In genomic region chr1:182817106-182817505, GRCm38 (mm10) we compare ENCODE assay signal across 28 mouse cellular contexts. TPM values are rescaled to one million over a fixed set of nuclear protein-coding genes. Genes with fewer than 3 reads are reported as not detected.
DNase-seq lines count a peak whose midpoint lies in the region; ATAC-seq and TF ChIP-seq lines count a peak whose summit lies in the region.
"Had no signal": no experiment of that assay in that cellular context is flagged by ENCODE, and none has a peak within 500 bp of the region (broad histone marks: within the 10 kb centered on the region; RNA-seq: fewer than 3 reads in every experiment).

No protein-coding gene starts in this region.

- DNase-seq in heart, embryonic 10.5 days (ENCODE audit: low spot score), result no peak
- no peak for DNase-seq in heart, postnatal 25 days (ENCODE audit: low spot score)
- DNase-seq in hindbrain, postnatal 0 days (ENCODE audit: low spot score), result no peak
- peak; percentile 82 for DNase-seq in midbrain, embryonic 11.5 days (ENCODE audit: low spot score, missing footprints)
- no peak for DNase-seq in midbrain, embryonic 14.5 days
- DNase-seq in midbrain, postnatal 0 days (ENCODE audit: low spot score), result no peak
- no peak for DNase-seq in spleen, postnatal 4 days (ENCODE audit: low spot score in 2 of 2)
- DNase-seq: adrenal gland, adult 8-10 months; cerebellum, adult 2 months; gastrocnemius, postnatal 10 days; kidney, adult 11 months; kidney, postnatal 14 days; left cerebral cortex, postnatal 4 days; lung, adult 2 months; lung, postnatal 10 days; right cerebral cortex, postnatal 25 days; spleen, adult 18-20 months; thymus, adult 18-20 months; thymus, postnatal 25 days had no signal

- peaks cover 50% of the 10 kb centered on the region for H3K4me1 ChIP-seq in heart, embryonic 10.5 days
- H3K4me1 ChIP-seq in hindbrain, embryonic 12.5 days, result peaks cover 31% of the 10 kb centered on the region
- 0 out of 2 replicates have a peak, but pooled peaks cover 4% of the 10 kb centered on the region for H3K4me1 ChIP-seq in hindbrain, postnatal 0 days (ENCODE audit: insufficient read depth, low read length)
- no peaks in the 10 kb centered on the region for H3K4me1 ChIP-seq in midbrain, embryonic 11.5 days (ENCODE audit: control insufficient read depth, insufficient read depth, low read length)
- H3K4me1 ChIP-seq in midbrain, embryonic 14.5 days (ENCODE audit: control insufficient read depth, insufficient read depth, low read length), result peaks cover 18% of the 10 kb centered on the region; the same call in 1 of the 2 replicates
- peaks cover 4% of the 10 kb centered on the region; the same call in 1 of the 2 replicates for H3K4me1 ChIP-seq in midbrain, postnatal 0 days (ENCODE audit: insufficient read depth, low read length)

- H3K9me3 ChIP-seq in heart, embryonic 10.5 days, result peaks cover 7% of the 10 kb centered on the region
- H3K9me3 ChIP-seq in hindbrain, embryonic 12.5 days (replicated peaks), result no peaks in the 10 kb centered on the region
- H3K9me3 ChIP-seq in hindbrain, postnatal 0 days (ENCODE audit: low read length), result no peaks in the 10 kb centered on the region
- H3K9me3 ChIP-seq in midbrain, embryonic 11.5 days (ENCODE audit: control insufficient read depth, low read length), result no peaks in the 10 kb centered on the region
- H3K9me3 ChIP-seq in midbrain, embryonic 14.5 days (ENCODE audit: control insufficient read depth, low read length), result no peaks in the 10 kb centered on the region
- H3K9me3 ChIP-seq in midbrain, postnatal 0 days (ENCODE audit: low read length), result no peaks in the 10 kb centered on the region
- H3K9me3 ChIP-seq: forebrain, embryonic 13.5 days had no signal

- no peak for ATAC-seq in hindbrain, embryonic 12.5 days (ENCODE audit: low FRiP score)
- no peak for ATAC-seq in hindbrain, postnatal 0 days
- no peak for ATAC-seq in midbrain, embryonic 11.5 days (ENCODE audit: low FRiP score)
- ATAC-seq in midbrain, embryonic 14.5 days (ENCODE audit: low FRiP score, low TSS enrichment), result no peak
- ATAC-seq in midbrain, postnatal 0 days (ENCODE audit: low FRiP score), result no peak
- ATAC-seq: forebrain, embryonic 13.5 days; inflammation-experienced regulatory T-cells, adult 6 months had no signal

- peak overlapping the region; percentile 29; the same call in 1 of the 2 replicates for H3K27ac ChIP-seq in heart, embryonic 10.5 days
- peak overlapping the region; percentile 57; the same call in 1 of the 2 replicates for H3K27ac ChIP-seq in hindbrain, embryonic 12.5 days
- no peak overlapping the region for H3K27ac ChIP-seq in hindbrain, postnatal 0 days
- no peak overlapping the region for H3K27ac ChIP-seq in midbrain, embryonic 11.5 days (ENCODE audit: low read depth, low read length)
- no peak overlapping the region for H3K27ac ChIP-seq in midbrain, embryonic 14.5 days (replicated peaks; ENCODE audit: low read depth, low read length)
- 0 out of 2 replicates have a peak overlapping the region, but pooled peaks have one; percentile 9 for H3K27ac ChIP-seq in midbrain, postnatal 0 days (ENCODE audit: low read depth, low read length)
- H3K27ac ChIP-seq: liver, embryonic 14.5 days; macrophage; stomach, postnatal 0 days had no signal

- intact Hi-C loops in heart, postnatal 25 days (cut with DNase I), result no loop called here

- 32% methylated on average over 5 of the region's 5 CpGs for WGBS in heart, embryonic 10.5 days
- WGBS in hindbrain, embryonic 12.5 days, result 48% methylated on average over 5 of the region's 5 CpGs
- WGBS in hindbrain, postnatal 0 days, result 52% methylated on average over 5 of the region's 5 CpGs
- WGBS in midbrain, embryonic 11.5 days, result 46% methylated on average over 5 of the region's 5 CpGs
- WGBS in midbrain, embryonic 14.5 days, result 43% methylated on average over 5 of the region's 5 CpGs
- 47% methylated on average over 5 of the region's 5 CpGs for WGBS in midbrain, postnatal 0 days

- no peak overlapping the region for H3K4me3 ChIP-seq in heart, embryonic 10.5 days
- no peak overlapping the region for H3K4me3 ChIP-seq in hindbrain, embryonic 12.5 days
- H3K4me3 ChIP-seq in hindbrain, postnatal 0 days (ENCODE audit: low read length), result no peak overlapping the region
- no peak overlapping the region for H3K4me3 ChIP-seq in midbrain, embryonic 11.5 days (ENCODE audit: low read depth, low read length)
- H3K4me3 ChIP-seq in midbrain, embryonic 14.5 days (replicated peaks; ENCODE audit: low read depth, low read length), result no peak overlapping the region
- H3K4me3 ChIP-seq in midbrain, postnatal 0 days (ENCODE audit: low read depth, low read length), result no peak overlapping the region
- H3K4me3 ChIP-seq: forebrain, embryonic 13.5 days; myocyte had no signal

- no peaks in the 10 kb centered on the region for H3K27me3 ChIP-seq in heart, embryonic 10.5 days (ENCODE audit: insufficient read depth, poor library complexity, severe bottlenecking)
- H3K27me3 ChIP-seq in hindbrain, embryonic 12.5 days, result no peaks in the 10 kb centered on the region
- H3K27me3 ChIP-seq in hindbrain, postnatal 0 days (ENCODE audit: insufficient read depth, low read length), result no peaks in the 10 kb centered on the region
- no peaks in the 10 kb centered on the region for H3K27me3 ChIP-seq in midbrain, embryonic 11.5 days (ENCODE audit: control insufficient read depth, insufficient read depth, low read length)
- H3K27me3 ChIP-seq in midbrain, embryonic 14.5 days (ENCODE audit: control insufficient read depth, insufficient read depth, low read length), result no peaks in the 10 kb centered on the region
- no peaks in the 10 kb centered on the region for H3K27me3 ChIP-seq in midbrain, postnatal 0 days (ENCODE audit: insufficient read depth, low read length)
- H3K27me3 ChIP-seq: forebrain, embryonic 13.5 days had no signal

- no peak overlapping the region for H3K9ac ChIP-seq in hindbrain, embryonic 12.5 days
- no peak overlapping the region for H3K9ac ChIP-seq in hindbrain, postnatal 0 days (replicated peaks; ENCODE audit: low read length)
- no peak overlapping the region for H3K9ac ChIP-seq in midbrain, embryonic 11.5 days (ENCODE audit: low read length)
- no peak overlapping the region for H3K9ac ChIP-seq in midbrain, embryonic 14.5 days (replicated peaks; ENCODE audit: low read length)
- no peak overlapping the region for H3K9ac ChIP-seq in midbrain, postnatal 0 days (replicated peaks; ENCODE audit: low read length, poor library complexity, severe bottlenecking)
- H3K9ac ChIP-seq: forebrain, embryonic 13.5 days; liver, embryonic 14.5 days had no signal

- 0 out of 2 replicates have a peak, but pooled peaks cover 4% of the 10 kb centered on the region for H3K36me3 ChIP-seq in heart, embryonic 10.5 days
- no peaks in the 10 kb centered on the region for H3K36me3 ChIP-seq in hindbrain, embryonic 12.5 days
- no peaks in the 10 kb centered on the region for H3K36me3 ChIP-seq in hindbrain, postnatal 0 days (ENCODE audit: insufficient read depth, low read length)
- H3K36me3 ChIP-seq in midbrain, embryonic 11.5 days (ENCODE audit: control insufficient read depth, insufficient read depth, low read length), result no peaks in the 10 kb centered on the region
- H3K36me3 ChIP-seq in midbrain, embryonic 14.5 days (ENCODE audit: control insufficient read depth, insufficient read depth, low read length), result no peaks in the 10 kb centered on the region
- no peaks in the 10 kb centered on the region for H3K36me3 ChIP-seq in midbrain, postnatal 0 days (ENCODE audit: insufficient read depth, low read length)
- H3K36me3 ChIP-seq: G1E had no signal

- no peak overlapping the region for H3K4me2 ChIP-seq in hindbrain, embryonic 12.5 days (replicated peaks)
- no peak overlapping the region for H3K4me2 ChIP-seq in hindbrain, postnatal 0 days (ENCODE audit: low read depth, low read length)
- H3K4me2 ChIP-seq in midbrain, embryonic 11.5 days, result no peak overlapping the region
- H3K4me2 ChIP-seq in midbrain, embryonic 14.5 days (ENCODE audit: low read length), result no peak overlapping the region
- no peak overlapping the region for H3K4me2 ChIP-seq in midbrain, postnatal 0 days (ENCODE audit: low read depth, low read length, poor library complexity, severe bottlenecking)
- H3K4me2 ChIP-seq: forebrain, embryonic 13.5 days had no signal

- no peak for TF ChIP-seq CTCF in hindbrain, postnatal 0 days (IDR thresholded peaks at IDR 0.05; ENCODE audit: low read depth)
- TF ChIP-seq CTCF in midbrain, postnatal 0 days (IDR thresholded peaks at IDR 0.05), result no peak

RNA-seq across cellular contexts. Expression of gene Susd4, which starts 53.4 kb away (rescaled TPM):
- polyA plus RNA-seq in heart, embryonic 10.5 days (2016; fragmentation: Nextera tagmentation; extraction: Ambion mirVana), result 6.5 and 9.4 TPM in 2 replicates
- under 1 TPM; 0.39 to 0.45 TPM for total RNA-seq in heart, postnatal 25 days (2021)
- polyA plus RNA-seq in hindbrain, embryonic 12.5 days (2016; fragmentation: Nextera tagmentation; extraction: Ambion mirVana), result 35.1 and 36.6 TPM in 2 replicates
- 71.1 and 77.3 TPM in 2 replicates for total RNA-seq in hindbrain, postnatal 0 days (2014; rRNA removed)
- polyA plus RNA-seq in hindbrain, postnatal 0 days (2015; fragmentation: Nextera tagmentation; extraction: Ambion mirVana), result 74.4 and 74.9 TPM in 2 replicates
- 22.4 and 23.0 TPM in 2 replicates for polyA plus RNA-seq in midbrain, embryonic 11.5 days (2014; fragmentation: Nextera tagmentation; extraction: Ambion mirVana)
- polyA plus RNA-seq in midbrain, embryonic 14.5 days (2014; fragmentation: Nextera tagmentation; extraction: Ambion mirVana), result 71.0 and 75.4 TPM in 2 replicates
- total RNA-seq in midbrain, postnatal 0 days (2014; rRNA removed), result 80.6 and 89.7 TPM in 2 replicates
- polyA plus RNA-seq in midbrain, postnatal 0 days (2015; fragmentation: Nextera tagmentation; extraction: Ambion mirVana), result 97.1 and 98.7 TPM in 2 replicates
- total RNA-seq: G1E; neutrophil, adult 5-6 weeks had no signal
- polyA plus RNA-seq: G1E, macrophage had no signal

Comparison
In these comparisons a context has a peak if more than half of its experiments do, and no peak if none do; other contexts are left out.
1. H3K27ac ChIP-seq: peak in heart, embryonic 10.5 days (single experiment), hindbrain, embryonic 12.5 days (single experiment) and midbrain, postnatal 0 days (single experiment); none in hindbrain, postnatal 0 days (single experiment), midbrain, embryonic 11.5 days (single experiment) and midbrain, embryonic 14.5 days (single experiment).